20 mouse cellular contexts compared by ENCODE assay signal in genomic region chr12:100839926-100840325, GRCm38 (mm10).
DNase-seq lines count a peak whose midpoint lies in the region; ATAC-seq and TF ChIP-seq lines count a peak whose summit lies in the region.
"Had no signal": no experiment of that assay in that cellular context is flagged by ENCODE, and none has a peak within 500 bp of the region (broad histone marks: within the 10 kb centered on the region; RNA-seq: fewer than 3 reads in every experiment).

No protein-coding gene starts in this region.

- 72% methylated on average over 6 of the region's 6 CpGs for WGBS in heart, embryonic 10.5 days
- 88% methylated on average over 6 of the region's 6 CpGs for WGBS in stomach, postnatal 0 days

- H3K36me3 ChIP-seq in heart, embryonic 10.5 days = no peaks in the 10 kb centered on the region
- peaks cover 2 to 36% of the 10 kb centered on the region in 2 experiments for H3K36me3 ChIP-seq in CH12.LX (replicated peaks in 1 of 2; ENCODE audit: control insufficient read depth in 1 of 2, insufficient read depth in 1 of 2, low read length in 1 of 2)
- no peaks in the 10 kb centered on the region for H3K36me3 ChIP-seq in stomach, postnatal 0 days (ENCODE audit: control insufficient read depth, insufficient read depth, low read length)
- H3K36me3 ChIP-seq: embryonic facial prominence, embryonic 13.5 days; midbrain, embryonic 12.5 days; neural tube, embryonic 15.5 days had no signal

- H3K27me3 ChIP-seq in heart, embryonic 10.5 days (ENCODE audit: insufficient read depth, poor library complexity, severe bottlenecking) = peaks cover 10% of the 10 kb centered on the region; the same call in 1 of the 2 replicates
- no peaks in the 10 kb centered on the region for H3K27me3 ChIP-seq in CH12.LX (replicated peaks)
- no peaks in the 10 kb centered on the region for H3K27me3 ChIP-seq in stomach, postnatal 0 days (ENCODE audit: control insufficient read depth, insufficient read depth, low read length)
- H3K27me3 ChIP-seq: embryonic facial prominence, embryonic 13.5 days; neural tube, embryonic 15.5 days; Patski had no signal

- DNase-seq in cerebellum, postnatal 10 days = peak; percentile 45 to 69
- no peak for DNase-seq in cerebellum, adult 11 months
- DNase-seq in heart, postnatal 10 days = peak; percentile 50
- DNase-seq in heart, embryonic 10.5 days (ENCODE audit: low spot score) = no peak
- DNase-seq in CH12.LX (ENCODE audit: extremely low read depth) = no peak
- peak; percentile 53 for DNase-seq in gastrocnemius, postnatal 14 days
- DNase-seq in stomach, postnatal 0 days (ENCODE audit: low spot score) = no peak
- DNase-seq in lung, postnatal 14 days = no peak
- DNase-seq: cerebellum, adult 8-10 months; forebrain, postnatal 0 days; kidney, adult 2 months; liver; lung, adult 2 months; right cerebral cortex, postnatal 25 days; thymus, adult 2 months had no signal

- no peak for TF ChIP-seq EP300 in CH12.LX (IDR thresholded peaks at IDR 0.05; ENCODE audit: low read length)
- TF ChIP-seq EP300 in stomach, postnatal 0 days (optimal IDR thresholded peaks at IDR 0.05) = no peak

- H3K9me3 ChIP-seq in heart, embryonic 10.5 days = no peaks in the 10 kb centered on the region
- no peaks in the 10 kb centered on the region for H3K9me3 ChIP-seq in CH12.LX (replicated peaks; ENCODE audit: low read length)
- no peaks in the 10 kb centered on the region for H3K9me3 ChIP-seq in stomach, postnatal 0 days (ENCODE audit: control insufficient read depth, low read length)
- H3K9me3 ChIP-seq: embryonic facial prominence, embryonic 13.5 days; midbrain, embryonic 12.5 days; neural tube, embryonic 15.5 days had no signal

- H3K4me2 ChIP-seq in CH12.LX (ENCODE audit: insufficient read depth, low read depth, poor library complexity, severe bottlenecking) = no peak overlapping the region
- no peak overlapping the region for H3K4me2 ChIP-seq in stomach, postnatal 0 days (replicated peaks; ENCODE audit: low read depth)
- H3K4me2 ChIP-seq: embryonic facial prominence, embryonic 13.5 days; midbrain, embryonic 12.5 days; neural tube, embryonic 15.5 days had no signal

- no peak overlapping the region for H3K9ac ChIP-seq in CH12.LX (ENCODE audit: insufficient read depth, low read depth)
- H3K9ac ChIP-seq in stomach, postnatal 0 days (ENCODE audit: low read length) = no peak overlapping the region
- H3K9ac ChIP-seq: embryonic facial prominence, embryonic 13.5 days; forebrain, postnatal 0 days; midbrain, embryonic 12.5 days; neural tube, embryonic 15.5 days had no signal

- TF ChIP-seq RAD21 in CH12.LX (IDR thresholded peaks at IDR 0.05; ENCODE audit: low read depth, low read length) = no peak

- in situ Hi-C loops in CH12.LX (cut with MboI; ENCODE audit: low pct_ligation_motif_present, low pct_unique_long_range_greater_than_20kb, low sequenced_read_pairs) = loop anchor here (5.0 to 10.0 kb wide), 4 partner anchors 68 to 675 kb away; no protein-coding TSS in a partner anchor

- no peak for ATAC-seq in stomach, postnatal 0 days (ENCODE audit: low FRiP score, low TSS enrichment)
- ATAC-seq: forebrain, postnatal 0 days; Patski had no signal

- no peak for TF ChIP-seq CTCF in CH12.LX (conservative IDR thresholded peaks at IDR 0.05 in 1 of 2, IDR thresholded peaks at IDR 0.05 in 1 of 2; ENCODE audit: low read depth in 2 of 2, low read length in 2 of 2)
- TF ChIP-seq CTCF in stomach, postnatal 0 days (IDR thresholded peaks at IDR 0.05; ENCODE audit: low read depth) = no peak

- no peak overlapping the region for H3K4me3 ChIP-seq in heart, embryonic 10.5 days
- peak overlapping the region in 1 of 3 experiments; percentile 9 for H3K4me3 ChIP-seq in CH12.LX (replicated peaks in 1 of 3; ENCODE audit: low read depth in 2 of 3, low read length in 2 of 3, poor library complexity in 1 of 3)
- no peak overlapping the region for H3K4me3 ChIP-seq in stomach, postnatal 0 days (ENCODE audit: low read depth, low read length)
- H3K4me3 ChIP-seq: embryonic facial prominence, embryonic 13.5 days; midbrain, embryonic 12.5 days; myocyte; neural tube, embryonic 15.5 days had no signal

- intact Hi-C loops in heart, postnatal 10 days (cut with DNase I) = loop anchor here (1.0 to 5.0 kb wide), 2 partner anchors 201 to 683 kb away; partner anchors contain the start of gene Nrde2
- intact Hi-C loops in gastrocnemius, postnatal 14 days (cut with DNase I; ENCODE audit: low total_unique reads) = loop anchor here (5.0 to 10.0 kb wide), 3 partner anchors 55 to 258 kb away; no protein-coding TSS in a partner anchor

- no peak for TF ChIP-seq POLR2A in CH12.LX (IDR thresholded peaks at IDR 0.05; ENCODE audit: low read depth, low read length)

- no peak overlapping the region for H3K27ac ChIP-seq in heart, embryonic 10.5 days
- peak overlapping the region; percentile 68 for H3K27ac ChIP-seq in CH12.LX (ENCODE audit: insufficient read depth, low read depth)
- no peak overlapping the region for H3K27ac ChIP-seq in stomach, postnatal 0 days (replicated peaks)
- H3K27ac ChIP-seq: embryonic facial prominence, embryonic 13.5 days; midbrain, embryonic 12.5 days; neural tube, embryonic 15.5 days had no signal

- peaks cover 4% of the 10 kb centered on the region for H3K79me2 ChIP-seq in CH12.LX (replicated peaks; ENCODE audit: control insufficient read depth, extremely low read depth, insufficient read depth, poor library complexity, severe bottlenecking)

- dilution Hi-C loops in CH12.LX (cut with MboI; ENCODE audit: extremely low pct_ligation_motif_present, extremely low pct_unique_long_range_greater_than_20kb, low sequenced_read_pairs) = no loop called here

- H3K4me1 ChIP-seq in heart, embryonic 10.5 days = peaks cover 16% of the 10 kb centered on the region
- peaks cover 20 to 56% of the 10 kb centered on the region in 2 experiments for H3K4me1 ChIP-seq in CH12.LX (ENCODE audit: control insufficient read depth in 1 of 2, insufficient read depth in 2 of 2)
- no peaks in the 10 kb centered on the region for H3K4me1 ChIP-seq in stomach, postnatal 0 days (replicated peaks; ENCODE audit: control insufficient read depth, insufficient read depth)
- H3K4me1 ChIP-seq: embryonic facial prominence, embryonic 13.5 days; midbrain, embryonic 12.5 days had no signal

TF ChIP-seq in CH12.LX, 34 proteins besides CTCF, POLR2A, EP300 and RAD21:
- TF ChIP-seq MXI1 (IDR thresholded peaks at IDR 0.05; ENCODE audit: low read depth, low read length) (0 out of 2 replicates have a peak, but pooled peaks have one; percentile 31), ZC3H11A (IDR thresholded peaks at IDR 0.05; ENCODE audit: low read depth, low read length) (no peak), KAT2A (IDR thresholded peaks at IDR 0.05; ENCODE audit: insufficient replicate concordance, low read length) (no peak)

Comparison
In these comparisons a context has a peak if more than half of its experiments do, and no peak if none do; other contexts are left out.
1. DNase-seq: peak in cerebellum, postnatal 10 days (2 of 2), heart, postnatal 10 days (2 of 2) and gastrocnemius, postnatal 14 days (single experiment); none in cerebellum, adult 11 months (single experiment), heart, embryonic 10.5 days (single experiment), CH12.LX (single experiment), stomach, postnatal 0 days (single experiment) and lung, postnatal 14 days (single experiment).